Mouse (Mus musculus): ENCODE results near the gene OR5BS1P. TPM values are rescaled to one million over a fixed set of nuclear protein-coding genes. Genes with fewer than 3 reads are reported as not detected.

The OR5BS1P gene
- polyA plus RNA-seq, 1 experiment from 2014 or later: not detected

GRCm38 (mm10) chr15:98521245-98521644 lies 51.5 kb downstream of the OR5BS1P start:
- Histone ChIP-seq H3K9me3 (replicated peaks; ENCODE audit: control insufficient read depth, low read length) (no peaks in the 10 kb centered on the region), H3K9ac (ENCODE audit: low read depth, low read length) (no peak overlapping the region), H3K27ac (ENCODE audit: low read depth, low read length) (no peak overlapping the region), H3K4me1 (ENCODE audit: control insufficient read depth, insufficient read depth, low read length) (no peaks in the 10 kb centered on the region), H3K4me3 (ENCODE audit: low read depth, low read length) (no peak overlapping the region), H3K27me3 (ENCODE audit: control insufficient read depth, insufficient read depth, low read length) (no peaks in the 10 kb centered on the region), H3K36me3 (ENCODE audit: control insufficient read depth, insufficient read depth, low read length) (peaks cover 38% of the 10 kb centered on the region), H3K4me2 (no peak overlapping the region)
- no peak for ATAC-seq (replicated peaks; ENCODE audit: insufficient number of reproducible peaks, low FRiP score, low TSS enrichment)
- 98% methylated on average over 3 of the region's 3 CpGs for WGBS (ENCODE audit: insufficient replicate concordance)

- no peak for ATAC-seq (replicated peaks; ENCODE audit: insufficient number of reproducible peaks, low FRiP score, low TSS enrichment)
- Histone ChIP-seq H3K27me3 (ENCODE audit: control insufficient read depth, insufficient read depth, low read length) (no peaks in the 10 kb centered on the region), H3K27ac (ENCODE audit: low read depth, low read length) (no peak overlapping the region), H3K36me3 (ENCODE audit: control insufficient read depth, insufficient read depth, low read length) (peaks cover 51% of the 10 kb centered on the region), H3K9ac (ENCODE audit: low read depth, low read length) (no peak overlapping the region), H3K4me1 (ENCODE audit: control insufficient read depth, insufficient read depth, low read length) (no peaks in the 10 kb centered on the region), H3K9me3 (replicated peaks; ENCODE audit: control insufficient read depth, low read length) (no peaks in the 10 kb centered on the region), H3K4me3 (ENCODE audit: low read depth, low read length) (no peak overlapping the region), H3K4me2 (no peak overlapping the region)
- WGBS (ENCODE audit: insufficient replicate concordance): 59% methylated on average over 5 of the region's 5 CpGs
Observed at GRCm38 (mm10) chr15:98526057-98526456, 56.4 kb downstream of the OR5BS1P start.

- no peak overlapping the region for H3K4me2 ChIP-seq
- ATAC-seq (replicated peaks; ENCODE audit: insufficient number of reproducible peaks, low FRiP score, low TSS enrichment): no peak; the same call in 1 of the 2 replicates
- H3K9me3 ChIP-seq (replicated peaks; ENCODE audit: control insufficient read depth, low read length): no peaks in the 10 kb centered on the region
- peaks cover under 1% of the 10 kb centered on the region; the same call in 1 of the 2 replicates for H3K4me1 ChIP-seq (ENCODE audit: control insufficient read depth, insufficient read depth, low read length)
- H3K9ac ChIP-seq (ENCODE audit: low read depth, low read length): no peak overlapping the region
- 97% methylated on average over 5 of the region's 5 CpGs for WGBS (ENCODE audit: insufficient replicate concordance)
- no peak overlapping the region for H3K27ac ChIP-seq (ENCODE audit: low read depth, low read length)
- H3K27me3 ChIP-seq (ENCODE audit: control insufficient read depth, insufficient read depth, low read length): no peaks in the 10 kb centered on the region
- peaks cover 47% of the 10 kb centered on the region for H3K36me3 ChIP-seq (ENCODE audit: control insufficient read depth, insufficient read depth, low read length)
- no peak overlapping the region for H3K4me3 ChIP-seq (ENCODE audit: low read depth, low read length)
Observed at GRCm38 (mm10) chr15:98527056-98527771, 57.5 kb downstream of the OR5BS1P start.

GRCm38 (mm10) chr15:98528066-98528563 lies 58.4 kb downstream of the OR5BS1P start:
- no peaks in the 10 kb centered on the region for H3K27me3 ChIP-seq (ENCODE audit: control insufficient read depth, insufficient read depth, low read length)
- H3K9me3 ChIP-seq (replicated peaks; ENCODE audit: control insufficient read depth, low read length): no peaks in the 10 kb centered on the region
- H3K4me1 ChIP-seq (ENCODE audit: control insufficient read depth, insufficient read depth, low read length): peaks cover 6% of the 10 kb centered on the region; the same call in 1 of the 2 replicates
- no peak overlapping the region for H3K4me3 ChIP-seq (ENCODE audit: low read depth, low read length)
- no peak overlapping the region for H3K4me2 ChIP-seq
- no peak overlapping the region for H3K27ac ChIP-seq (ENCODE audit: low read depth, low read length)
- H3K36me3 ChIP-seq (ENCODE audit: control insufficient read depth, insufficient read depth, low read length): peaks cover 41% of the 10 kb centered on the region
- 84% methylated on average over 5 of the region's 5 CpGs for WGBS (ENCODE audit: insufficient replicate concordance)
- ATAC-seq (replicated peaks; ENCODE audit: insufficient number of reproducible peaks, low FRiP score, low TSS enrichment): no peak
- H3K9ac ChIP-seq (ENCODE audit: low read depth, low read length): no peak overlapping the region

Small RNA genes lying within 50 kb of the gene (microRNA-seq; reads per million reads assigned to microRNA genes)
- 1.3 reads per million, percentile 17 among the genes with 10 or more reads in this experiment for gene Mir1291 (ENCODE audit: borderline number of aligned reads)

Other genes starting within 250 kb of the OR5BS1P start
- not detected in 2 replicates for gene Gm44579, start 248.9 kb upstream of the OR5BS1P start, polyA plus RNA-seq (2014; fragmentation: Nextera tagmentation; extraction: Ambion mirVana)
- gene Olfr287, start 248.8 kb upstream of the OR5BS1P start, polyA plus RNA-seq (2014; fragmentation: Nextera tagmentation; extraction: Ambion mirVana): not detected in 2 replicates
- not detected in 2 replicates for gene Olfr286, start 235.4 kb upstream of the OR5BS1P start, polyA plus RNA-seq (2014; fragmentation: Nextera tagmentation; extraction: Ambion mirVana)
- not detected in 2 replicates for gene H1fnt, start 212.6 kb upstream of the OR5BS1P start, polyA plus RNA-seq (2014; fragmentation: Nextera tagmentation; extraction: Ambion mirVana)
- gene Zfp641, start 173.7 kb upstream of the OR5BS1P start, polyA plus RNA-seq (2014; fragmentation: Nextera tagmentation; extraction: Ambion mirVana): 0.92 and 1.3 TPM in 2 replicates
- gene Olfr285, start 152.5 kb upstream of the OR5BS1P start, polyA plus RNA-seq (2014; fragmentation: Nextera tagmentation; extraction: Ambion mirVana): not detected in 2 replicates
- not detected in 2 replicates for gene Olfr284, start 128.9 kb upstream of the OR5BS1P start, polyA plus RNA-seq (2014; fragmentation: Nextera tagmentation; extraction: Ambion mirVana)
- not detected in 2 replicates for gene Olfr283, start 89.0 kb upstream of the OR5BS1P start, polyA plus RNA-seq (2014; fragmentation: Nextera tagmentation; extraction: Ambion mirVana)
- not detected in 2 replicates for gene Olfr282, start 38.7 kb upstream of the OR5BS1P start, polyA plus RNA-seq (2014; fragmentation: Nextera tagmentation; extraction: Ambion mirVana)
- not detected in 2 replicates for gene Olfr281, start 17.3 kb upstream of the OR5BS1P start, polyA plus RNA-seq (2014; fragmentation: Nextera tagmentation; extraction: Ambion mirVana)
- not detected in 2 replicates for gene Lalba, start 12.8 kb downstream of the OR5BS1P start, polyA plus RNA-seq (2014; fragmentation: Nextera tagmentation; extraction: Ambion mirVana)
- gene Olfr279, start 22.5 kb downstream of the OR5BS1P start, polyA plus RNA-seq (2014; fragmentation: Nextera tagmentation; extraction: Ambion mirVana): not detected in 2 replicates
- 75.9 and 77.5 TPM in 2 replicates for gene Kansl2, start 64.4 kb downstream of the OR5BS1P start, polyA plus RNA-seq (2014; fragmentation: Nextera tagmentation; extraction: Ambion mirVana)
- gene Ccnt1, start 101.0 kb downstream of the OR5BS1P start, polyA plus RNA-seq (2014; fragmentation: Nextera tagmentation; extraction: Ambion mirVana): 38.1 and 42.3 TPM in 2 replicates
- gene 4930415O20Rik, start 101.1 kb downstream of the OR5BS1P start, polyA plus RNA-seq (2014; fragmentation: Nextera tagmentation; extraction: Ambion mirVana): 0.73 and 1.0 TPM in 2 replicates
- gene Adcy6, start 140.2 kb downstream of the OR5BS1P start, polyA plus RNA-seq (2014; fragmentation: Nextera tagmentation; extraction: Ambion mirVana): 24.5 and 34.8 TPM in 2 replicates
- 9.8 and 9.9 TPM in 2 replicates for gene Cacnb3, start 160.9 kb downstream of the OR5BS1P start, polyA plus RNA-seq (2014; fragmentation: Nextera tagmentation; extraction: Ambion mirVana)
- 11.2 and 19.6 TPM in 2 replicates for gene Ddx23, start 193.0 kb downstream of the OR5BS1P start, polyA plus RNA-seq (2014; fragmentation: Nextera tagmentation; extraction: Ambion mirVana)
- 1.2 and 1.6 TPM in 2 replicates for gene Rnd1, start 207.6 kb downstream of the OR5BS1P start, polyA plus RNA-seq (2014; fragmentation: Nextera tagmentation; extraction: Ambion mirVana)
- 0.23 and 0.37 TPM in 2 replicates for gene Ccdc65, start 238.3 kb downstream of the OR5BS1P start, polyA plus RNA-seq (2014; fragmentation: Nextera tagmentation; extraction: Ambion mirVana)